Mouse (Mus musculus): Measurements from ENCODE around the gene Mustn1. TPM values are rescaled to one million over a fixed set of nuclear protein-coding genes. Genes with fewer than 3 reads are reported as not detected.

Mustn1 gene
- polyA plus RNA-seq, 1 experiment from 2014 or later = 29.2 TPM

DNA sequence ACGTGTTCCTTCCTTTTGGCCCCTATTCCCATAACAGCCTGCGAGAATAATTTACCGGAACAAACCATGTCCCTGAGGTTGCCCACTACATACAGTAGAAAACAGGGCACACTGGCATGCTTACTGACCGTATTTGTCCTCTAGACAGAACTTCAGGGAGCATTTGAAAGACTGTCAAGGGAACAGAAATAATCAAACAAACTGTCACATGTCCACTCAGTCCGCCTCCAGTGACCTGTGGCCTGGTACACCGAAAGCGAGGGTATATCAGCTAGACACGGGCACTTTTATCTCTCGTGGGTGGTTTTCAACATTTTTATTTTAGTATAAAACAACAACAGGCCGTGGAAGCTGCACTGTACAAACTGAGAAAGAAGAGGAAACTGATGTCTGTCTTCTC is 10.2 kb upstream of the Mustn1 start:
- peaks cover 4% of the 10 kb centered on the region; the same call in 1 of the 2 replicates for H3K4me1 ChIP-seq (replicated peaks; ENCODE audit: control insufficient read depth, insufficient read depth)
- H3K9me3 ChIP-seq (ENCODE audit: control insufficient read depth, low read length) = no peaks in the 10 kb centered on the region
- WGBS = 76% methylated on average over 10 of the region's 10 CpGs

DNA sequence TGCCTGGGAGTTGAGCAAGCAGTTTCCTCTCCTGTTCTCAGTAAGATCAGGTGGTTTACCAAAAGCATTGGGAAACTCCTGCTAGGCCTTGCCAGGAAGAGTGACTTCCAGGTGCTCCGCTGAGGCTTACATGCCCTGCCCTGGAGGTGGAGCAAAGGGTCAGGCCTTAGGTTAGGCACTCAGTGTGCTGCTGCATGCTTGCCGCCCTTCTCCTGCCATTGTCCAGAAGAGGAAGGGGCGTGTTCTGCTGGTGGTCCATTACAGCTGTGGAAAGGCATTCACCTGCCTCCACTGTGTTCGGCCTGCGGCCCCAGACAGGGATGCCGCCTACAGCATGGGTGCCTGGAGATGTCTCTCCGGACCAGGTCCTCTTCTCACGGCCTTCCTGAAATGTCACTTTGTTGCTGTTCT is 9.6 kb upstream of the Mustn1 start:
- H3K4me3 ChIP-seq (ENCODE audit: low read depth, low read length) = no peak overlapping the region
- H3K4me1 ChIP-seq (replicated peaks; ENCODE audit: control insufficient read depth, insufficient read depth) = peaks cover 4% of the 10 kb centered on the region; the same call in 1 of the 2 replicates
- no peak for ATAC-seq (ENCODE audit: low FRiP score, low TSS enrichment)

More for the DNA sequence above, 10.2 kb upstream of the Mustn1 start:
- no peak for ATAC-seq (ENCODE audit: low FRiP score, low TSS enrichment)
- no peak overlapping the region for H3K4me2 ChIP-seq (replicated peaks; ENCODE audit: low read depth)
- TF ChIP-seq CTCF (IDR thresholded peaks at IDR 0.05; ENCODE audit: low read depth) = no peak
- TF ChIP-seq EP300 (optimal IDR thresholded peaks at IDR 0.05) = no peak
- H3K9ac ChIP-seq (ENCODE audit: low read length) = no peak overlapping the region
- no peak overlapping the region for H3K4me3 ChIP-seq (ENCODE audit: low read depth, low read length)
- peaks cover 4% of the 10 kb centered on the region for H3K36me3 ChIP-seq (ENCODE audit: control insufficient read depth, insufficient read depth, low read length)
- no peak for DNase-seq (ENCODE audit: low spot score)
- H3K27ac ChIP-seq (replicated peaks) = peak overlapping the region; percentile 94
- H3K27me3 ChIP-seq (ENCODE audit: control insufficient read depth, insufficient read depth, low read length) = no peaks in the 10 kb centered on the region

DNA sequence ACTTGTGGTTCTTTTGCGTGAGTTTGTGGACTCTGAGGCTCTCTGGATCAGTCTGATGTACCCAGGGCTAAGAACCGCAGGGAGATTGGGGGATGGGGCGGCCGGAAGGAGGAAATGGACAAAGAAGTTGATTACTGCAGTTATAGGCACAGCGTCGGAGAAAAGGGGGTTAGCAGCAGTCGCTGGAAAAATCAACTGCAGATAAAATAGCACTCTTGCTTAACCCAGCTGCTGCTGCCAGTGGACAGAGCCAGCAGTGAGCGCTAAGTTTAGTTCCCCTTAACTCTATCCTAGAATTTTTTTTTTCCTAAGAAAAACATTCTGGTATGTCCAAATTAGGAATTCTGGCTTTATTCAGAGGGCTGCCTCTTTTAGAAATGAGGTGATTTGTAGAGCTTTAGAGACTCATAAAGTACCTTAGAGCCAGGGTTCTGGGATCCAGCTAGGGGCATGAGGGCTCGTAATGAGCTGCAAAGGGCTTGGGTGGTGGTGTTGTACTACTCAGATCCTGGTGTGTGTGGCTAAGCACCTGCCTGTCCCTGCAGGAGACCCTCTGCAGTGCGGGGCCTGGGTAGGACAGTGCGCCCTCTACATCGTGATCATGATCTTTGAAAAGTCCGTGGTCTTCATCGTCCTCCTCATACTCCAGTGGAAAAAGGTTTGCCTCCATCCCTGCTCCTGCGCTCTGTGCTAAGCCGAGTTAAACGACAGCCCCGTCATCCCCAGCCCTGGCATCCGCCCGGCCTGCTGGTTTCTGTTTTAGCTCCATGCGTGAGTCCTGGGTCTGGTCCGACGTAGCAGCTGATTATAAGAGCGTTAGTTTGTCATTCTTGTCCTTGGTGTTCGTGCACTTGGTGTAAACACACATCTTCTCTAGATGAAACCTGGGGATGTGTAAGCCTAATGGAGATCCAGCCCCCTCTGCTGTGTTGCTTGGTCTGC is 8.5 kb upstream of the Mustn1 start:
- no peak overlapping the region for H3K4me3 ChIP-seq (ENCODE audit: low read depth, low read length)
- H3K4me1 ChIP-seq (replicated peaks; ENCODE audit: control insufficient read depth, insufficient read depth) = peaks cover 4% of the 10 kb centered on the region; the same call in 1 of the 2 replicates
- ATAC-seq (ENCODE audit: low FRiP score, low TSS enrichment) (peak; percentile 27; the same call in 1 of the 2 replicates), DNase-seq (ENCODE audit: low spot score) (peak; percentile 30)
- no peaks in the 10 kb centered on the region for H3K9me3 ChIP-seq (ENCODE audit: control insufficient read depth, low read length)
- peak overlapping the region; percentile 94 for H3K27ac ChIP-seq (replicated peaks)
- no peak overlapping the region for H3K4me2 ChIP-seq (replicated peaks; ENCODE audit: low read depth)
- TF ChIP-seq CTCF (IDR thresholded peaks at IDR 0.05; ENCODE audit: low read depth) (no peak), EP300 (optimal IDR thresholded peaks at IDR 0.05) (no peak)
- H3K27me3 ChIP-seq (ENCODE audit: control insufficient read depth, insufficient read depth, low read length) = no peaks in the 10 kb centered on the region
- H3K36me3 ChIP-seq (ENCODE audit: control insufficient read depth, insufficient read depth, low read length) = peaks cover 6% of the 10 kb centered on the region
- WGBS = 60% methylated on average over 25 of the region's 25 CpGs
- H3K9ac ChIP-seq (ENCODE audit: low read length) = peak overlapping the region; percentile 47

More for the DNA sequence above, 9.6 kb upstream of the Mustn1 start:
- H3K27ac ChIP-seq (replicated peaks) = peak overlapping the region; percentile 94
- no peaks in the 10 kb centered on the region for H3K9me3 ChIP-seq (ENCODE audit: control insufficient read depth, low read length)
- H3K9ac ChIP-seq (ENCODE audit: low read length) = no peak overlapping the region
- peaks cover 5% of the 10 kb centered on the region for H3K36me3 ChIP-seq (ENCODE audit: control insufficient read depth, insufficient read depth, low read length)
- 85% methylated on average over 8 of the region's 8 CpGs for WGBS
- no peaks in the 10 kb centered on the region for H3K27me3 ChIP-seq (ENCODE audit: control insufficient read depth, insufficient read depth, low read length)
- no peak for DNase-seq (ENCODE audit: low spot score)
- no peak overlapping the region for H3K4me2 ChIP-seq (replicated peaks; ENCODE audit: low read depth)
- no peak for TF ChIP-seq CTCF (IDR thresholded peaks at IDR 0.05; ENCODE audit: low read depth)
- TF ChIP-seq EP300 (optimal IDR thresholded peaks at IDR 0.05) = no peak

DNA sequence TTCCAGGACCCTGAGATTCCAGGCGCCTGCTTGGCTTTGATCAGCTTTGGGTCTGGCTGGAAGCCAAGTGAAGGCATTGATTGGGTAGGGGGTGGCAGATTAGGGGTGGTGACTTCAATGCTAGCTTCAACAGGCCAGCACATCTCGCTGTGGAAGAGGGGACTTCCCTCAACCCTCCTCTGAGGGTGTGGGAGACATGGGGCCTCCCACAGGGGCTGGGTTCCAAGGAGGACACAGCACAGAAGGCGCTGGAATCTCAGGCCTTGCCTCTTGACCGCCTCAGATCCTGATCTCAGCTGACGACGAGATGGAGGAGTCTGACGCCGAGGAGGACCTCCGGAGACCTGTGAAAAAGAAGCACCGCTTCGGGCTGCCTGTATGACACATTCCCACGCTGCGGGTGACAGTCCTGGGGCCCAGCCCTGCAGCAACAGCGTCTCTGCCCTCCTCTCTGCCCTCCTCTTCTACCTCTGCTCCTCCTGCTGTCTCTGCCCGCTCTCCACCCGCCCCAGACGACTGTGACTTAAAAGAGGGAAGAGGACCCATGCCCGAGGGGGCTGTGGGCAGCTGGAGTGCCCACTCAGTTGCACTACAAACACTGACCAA is 4.8 kb upstream of the Mustn1 start:
- Histone ChIP-seq H3K9ac (ENCODE audit: low read length) (0 out of 2 replicates have a peak overlapping the region, but pooled peaks have one; percentile 23), H3K27ac (replicated peaks) (0 out of 2 replicates have a peak overlapping the region, but pooled peaks have one; percentile 8)
- 76% methylated on average over 17 of the region's 18 CpGs for whole genome bisulfite sequencing

DNA sequence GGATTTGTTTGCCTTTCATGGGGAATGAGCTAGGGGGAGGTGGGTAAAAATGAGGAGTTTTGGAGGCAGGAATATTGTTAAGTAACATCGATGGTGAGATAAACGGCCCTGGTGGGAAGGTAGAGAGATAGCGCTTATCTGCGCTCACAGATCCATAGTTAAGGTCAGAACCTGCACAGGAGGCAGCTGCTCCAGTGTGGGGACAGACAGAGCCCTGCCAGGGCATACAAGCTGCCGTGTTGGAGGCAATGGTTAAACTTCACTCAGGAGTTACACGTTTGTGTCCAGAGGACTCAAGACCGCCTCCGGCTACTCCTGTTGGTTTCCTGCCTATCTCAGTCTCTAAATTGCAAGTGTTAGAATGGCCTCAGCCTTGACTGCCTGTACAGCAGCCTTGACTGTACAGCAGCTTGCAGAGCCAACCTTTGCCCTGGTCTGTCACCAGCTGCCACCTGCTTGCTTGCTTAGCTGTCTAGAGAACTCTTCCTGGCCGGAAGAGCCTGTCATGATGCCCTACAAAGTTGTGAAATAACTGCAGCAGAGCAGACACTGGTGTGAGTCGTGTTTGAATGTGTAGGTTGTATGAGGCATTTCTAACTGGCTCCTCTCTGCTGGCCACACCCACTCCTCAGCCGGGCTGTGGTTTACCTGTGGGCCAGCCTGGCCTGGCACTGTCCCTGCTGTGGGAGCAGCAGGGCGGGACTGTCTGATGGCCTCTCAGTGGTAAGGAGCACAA is 3.7 kb upstream of the Mustn1 start:
- WGBS = 75% methylated on average over 12 of the region's 12 CpGs
- Histone ChIP-seq H3K4me3 (ENCODE audit: low read depth, low read length) (no peak overlapping the region), H3K4me1 (replicated peaks; ENCODE audit: control insufficient read depth, insufficient read depth) (no peaks in the 10 kb centered on the region), H3K36me3 (ENCODE audit: control insufficient read depth, insufficient read depth, low read length) (0 out of 2 replicates have a peak, but pooled peaks cover 3% of the 10 kb centered on the region), H3K27ac (replicated peaks) (no peak overlapping the region), H3K4me2 (replicated peaks; ENCODE audit: low read depth) (no peak overlapping the region), H3K9ac (ENCODE audit: low read length) (no peak overlapping the region), H3K27me3 (ENCODE audit: control insufficient read depth, insufficient read depth, low read length) (no peaks in the 10 kb centered on the region), H3K9me3 (ENCODE audit: control insufficient read depth, low read length) (no peaks in the 10 kb centered on the region)
- DNase-seq (ENCODE audit: low spot score) (peak; percentile 29), ATAC-seq (ENCODE audit: low FRiP score, low TSS enrichment) (peak; percentile 38)
- TF ChIP-seq CTCF (IDR thresholded peaks at IDR 0.05; ENCODE audit: low read depth) = no peak
- no peak for TF ChIP-seq EP300 (optimal IDR thresholded peaks at IDR 0.05)

More for the DNA sequence above, 4.8 kb upstream of the Mustn1 start:
- H3K4me3 ChIP-seq (ENCODE audit: low read depth, low read length) = no peak overlapping the region
- no peak for DNase-seq (ENCODE audit: low spot score)
- H3K4me2 ChIP-seq (replicated peaks; ENCODE audit: low read depth) = no peak overlapping the region
- H3K4me1 ChIP-seq (replicated peaks; ENCODE audit: control insufficient read depth, insufficient read depth) = peaks cover 4% of the 10 kb centered on the region; the same call in 1 of the 2 replicates
- H3K9me3 ChIP-seq (ENCODE audit: control insufficient read depth, low read length) = no peaks in the 10 kb centered on the region
- TF ChIP-seq CTCF (IDR thresholded peaks at IDR 0.05; ENCODE audit: low read depth) = no peak
- no peak for TF ChIP-seq EP300 (optimal IDR thresholded peaks at IDR 0.05)
- ATAC-seq (ENCODE audit: low FRiP score, low TSS enrichment) = 0 out of 2 replicates have a peak, but pooled peaks have one; percentile 25
- H3K27me3 ChIP-seq (ENCODE audit: control insufficient read depth, insufficient read depth, low read length) = no peaks in the 10 kb centered on the region
- H3K36me3 ChIP-seq (ENCODE audit: control insufficient read depth, insufficient read depth, low read length) = 0 out of 2 replicates have a peak, but pooled peaks cover 3% of the 10 kb centered on the region
